Mouse (Mus musculus): ENCODE results near the gene Hist1h3f.
A peak's percentile ranks its signal among the peaks of the same experiment; 100 is the strongest.
"Not testable (repeated sequence)": the region's sequence is repeated elsewhere in the genome, so short reads cannot be mapped to it uniquely, and the experiment has no call there.

Gene Hist1h3f

DNA sequence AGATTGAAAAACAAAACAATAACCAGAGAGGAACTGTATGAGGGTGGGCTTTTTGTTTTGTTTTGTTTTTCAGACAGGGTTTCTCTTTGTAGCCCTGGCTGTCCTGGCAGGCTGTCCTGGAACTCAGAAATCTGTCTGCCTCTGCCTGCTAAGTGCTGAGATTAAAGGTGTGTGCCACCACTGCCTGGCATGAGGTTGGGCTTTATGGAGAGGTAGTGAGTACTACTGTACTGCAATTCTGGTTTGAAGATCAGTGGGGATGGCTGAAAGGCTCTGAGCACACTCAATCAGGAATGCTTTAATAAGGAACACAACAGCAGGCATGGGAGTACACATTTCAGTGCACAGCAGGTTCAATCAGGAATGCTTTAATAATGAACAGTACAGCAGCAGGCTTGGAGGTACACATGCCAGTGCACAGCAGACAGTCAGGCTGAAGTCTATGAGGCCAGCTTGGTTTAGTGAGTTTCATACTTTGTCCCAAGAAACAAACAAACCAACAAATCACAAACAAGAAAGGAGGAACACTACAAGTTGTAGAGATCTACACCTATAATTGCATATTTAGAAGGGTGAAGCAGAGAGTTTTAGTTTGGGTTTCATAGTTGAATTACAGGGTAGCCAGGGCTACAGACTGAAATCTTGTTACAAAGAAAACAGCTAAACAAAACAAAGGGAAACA lies 39.7 kb downstream of the Hist1h3f start:
- no peak for DNase-seq (ENCODE audit: low read depth)

DNA sequence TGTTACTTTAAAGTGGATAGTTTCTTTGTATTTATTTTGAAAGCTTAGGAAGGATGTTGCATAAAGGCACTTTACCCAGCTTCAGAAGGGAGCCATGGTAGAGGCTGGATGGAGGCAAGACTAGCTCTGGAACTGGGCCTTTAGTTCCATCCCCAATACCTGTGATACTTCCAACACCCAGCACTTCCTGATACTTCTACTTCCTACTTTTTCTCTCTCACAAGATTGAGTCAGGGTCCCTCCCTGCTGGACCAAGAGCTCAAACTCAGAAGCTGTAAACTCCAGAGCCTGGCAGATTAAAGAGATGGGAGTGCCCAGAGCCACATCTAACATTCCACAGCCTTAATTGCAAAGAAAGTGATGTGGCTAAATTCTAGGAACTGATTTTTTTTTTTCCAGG lies 40.5 kb downstream of the Hist1h3f start:
- DNase-seq (ENCODE audit: low read depth): peak; percentile 36

DNA sequence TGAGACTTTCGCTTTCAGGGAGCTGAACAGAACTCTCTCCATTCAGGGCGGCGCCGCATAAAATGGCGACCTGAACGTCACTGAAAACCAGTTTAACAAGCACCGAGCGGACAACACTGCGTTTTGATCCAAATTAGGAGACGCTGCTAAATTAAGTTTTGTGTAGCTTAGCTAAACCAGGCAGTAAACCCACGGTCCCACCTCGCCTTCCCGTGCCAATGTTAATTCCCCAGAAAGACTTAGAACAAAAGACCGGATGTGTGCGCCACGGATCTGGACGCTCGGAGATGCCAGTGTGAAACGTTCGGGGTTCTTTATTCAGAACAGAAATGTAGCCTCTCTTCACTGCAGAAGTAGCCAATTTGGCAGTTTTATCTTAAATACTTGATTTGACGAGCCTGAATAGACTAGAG lies 41.2 kb downstream of the Hist1h3f start:
- peak; percentile 87 for DNase-seq (ENCODE audit: low read depth)

DNA sequence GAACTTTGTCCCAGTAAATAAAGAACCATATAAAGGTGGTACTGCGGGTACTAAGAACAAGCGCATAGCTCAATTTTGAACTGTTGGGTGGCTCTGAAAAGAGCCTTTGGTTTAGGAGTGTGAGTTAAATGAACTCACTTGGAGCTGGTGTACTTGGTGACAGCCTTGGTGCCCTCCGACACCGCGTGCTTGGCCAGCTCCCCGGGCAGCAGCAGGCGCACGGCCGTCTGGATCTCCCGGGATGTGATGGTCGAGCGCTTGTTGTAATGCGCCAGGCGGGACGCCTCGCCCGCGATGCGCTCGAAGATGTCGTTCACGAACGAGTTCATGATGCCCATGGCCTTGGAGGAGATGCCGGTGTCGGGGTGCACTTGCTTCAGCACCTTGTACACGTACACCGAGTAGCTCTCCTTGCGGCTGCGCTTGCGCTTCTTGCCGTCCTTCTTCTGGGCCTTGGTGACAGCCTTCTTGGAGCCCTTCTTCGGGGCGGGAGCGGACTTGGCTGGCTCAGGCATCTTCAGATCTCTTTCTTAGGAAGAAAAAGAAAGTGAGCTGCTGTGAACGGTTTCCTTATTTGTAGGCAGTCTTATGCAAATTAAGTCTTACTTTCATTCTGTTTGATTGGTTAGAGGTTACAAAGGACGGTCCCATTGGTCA lies 41.7 kb downstream of the Hist1h3f start:
- peak; percentile 92 for DNase-seq (ENCODE audit: low read depth)

DNA sequence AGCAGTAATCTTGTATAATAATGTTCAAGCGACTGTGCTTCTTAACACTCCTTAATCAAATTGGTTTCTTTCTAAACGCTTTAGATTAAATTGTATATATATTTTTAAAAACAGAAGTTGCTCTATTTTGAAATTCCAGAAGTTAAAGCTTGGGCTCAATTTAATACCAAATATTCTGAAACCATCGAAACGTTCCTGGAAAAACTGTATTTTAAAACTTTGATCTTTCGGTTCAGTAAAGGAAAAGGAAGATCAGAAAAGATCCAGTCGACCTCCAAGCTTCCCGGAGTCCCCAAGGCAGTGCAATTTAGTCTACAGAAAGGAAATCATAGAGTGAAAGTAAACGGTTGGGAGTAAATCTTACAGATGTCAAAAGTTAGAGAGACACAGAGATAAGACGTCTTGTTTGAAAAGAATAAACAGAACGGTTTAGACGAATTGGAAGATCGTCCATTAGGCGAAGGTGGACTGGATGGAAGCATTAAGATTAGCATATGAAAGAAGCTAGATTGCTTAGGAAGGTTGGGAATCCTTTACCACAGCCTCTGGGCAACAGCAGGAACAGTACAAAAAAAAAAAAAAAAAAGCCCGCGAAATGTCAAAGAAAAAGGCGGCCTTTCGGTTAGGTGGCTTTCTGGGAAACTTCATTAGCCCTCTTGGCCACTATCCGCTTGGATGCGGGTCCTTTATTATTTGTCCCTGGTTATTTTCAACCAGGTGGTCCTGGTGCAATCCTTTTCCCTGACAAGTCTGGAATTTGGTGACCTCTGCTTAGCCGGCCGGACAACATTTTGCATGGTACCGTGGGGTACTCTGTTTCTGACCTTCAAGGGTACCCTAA lies 42.5 kb downstream of the Hist1h3f start:
- peak; percentile 64 for DNase-seq (ENCODE audit: low read depth)

GRCm38 (mm10) chr13:23586940-23587225 lies 43.0 kb downstream of the Hist1h3f start:
- peak; percentile 30 for DNase-seq (ENCODE audit: low read depth)

- no peak for DNase-seq (ENCODE audit: low read depth)
Observed at GRCm38 (mm10) chr13:23591206-23591605, 47.4 kb downstream of the Hist1h3f start.

- not testable (repeated sequence) for DNase-seq (ENCODE audit: low read depth)
Observed at GRCm38 (mm10) chr13:23591886-23592285, 48.0 kb downstream of the Hist1h3f start.

DNA sequence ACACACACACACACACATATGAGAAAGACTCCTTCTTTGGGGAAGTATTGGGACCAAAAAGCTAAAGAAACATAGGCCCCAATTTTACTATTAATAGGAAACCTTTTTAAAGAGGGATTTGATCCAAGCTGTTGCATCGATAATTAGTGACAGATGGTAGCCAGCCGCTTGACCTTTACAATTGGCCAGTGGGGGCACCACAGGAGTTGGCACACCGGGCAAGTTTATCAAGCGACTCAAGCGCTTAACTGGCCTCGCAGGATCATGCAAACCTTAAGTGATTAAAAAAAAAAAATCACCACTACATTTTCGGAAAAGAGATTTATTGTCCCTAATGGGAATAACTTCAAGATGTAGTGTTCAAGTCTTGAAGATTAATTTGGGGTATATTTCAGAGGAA lies 48.8 kb downstream of the Hist1h3f start:
- DNase-seq (ENCODE audit: low read depth): no peak

DNA sequence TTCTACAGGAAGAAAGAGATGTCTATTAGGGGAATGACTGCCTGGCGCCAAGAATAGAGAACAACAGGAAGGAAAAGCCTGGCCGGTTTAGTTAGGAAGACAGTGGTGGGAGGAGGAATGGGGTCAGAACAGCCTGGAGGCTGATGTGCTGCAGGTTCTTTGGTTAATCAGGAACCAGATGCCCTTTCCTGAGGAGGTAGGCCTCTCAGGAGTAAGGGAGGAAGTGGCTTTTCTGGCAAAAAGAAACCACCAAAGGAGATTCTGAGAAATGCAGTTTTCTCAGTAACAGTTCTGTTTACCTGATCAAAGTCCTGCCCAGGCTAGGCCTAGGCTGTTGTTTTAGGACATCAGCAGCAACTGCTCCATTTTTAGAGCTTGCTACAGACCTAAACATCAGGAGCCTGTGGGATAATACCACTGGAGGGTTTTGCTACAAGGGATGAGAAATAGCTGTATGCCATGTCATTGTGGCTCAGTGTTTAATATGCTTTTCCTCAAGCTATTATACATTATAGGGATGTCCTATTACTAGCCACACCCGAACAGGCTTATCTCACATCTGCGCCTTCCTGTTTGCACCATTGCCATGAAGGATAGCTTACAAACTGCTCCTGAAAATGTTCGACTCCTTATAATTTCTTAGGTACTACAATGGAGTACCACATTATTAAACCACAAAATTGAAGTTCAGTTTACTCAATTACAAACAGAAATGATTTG lies 49.4 kb downstream of the Hist1h3f start:
- peak; percentile 32 for DNase-seq (ENCODE audit: low read depth)

Measured in naive thymus-derived CD4-positive, alpha-beta T cell, adult 2 months (primary cell).